Mouse (Mus musculus): ENCODE measurements around the gene Ksr1.

Gene Ksr1

GRCm38 (mm10) chr11:79145283-79146265 lies 633 bp downstream of the Ksr1 start:
- peak; percentile 61 to 71 for DNase-seq

- peak; percentile 33 to 39 for DNase-seq
Measured at GRCm38 (mm10) chr11:79144741-79145140, 1.5 kb downstream of the Ksr1 start.

- no peak for DNase-seq
Measured at GRCm38 (mm10) chr11:79144043-79144591, 2.1 kb downstream of the Ksr1 start.

- no peak for DNase-seq
Measured at GRCm38 (mm10) chr11:79143322-79143721, 2.9 kb downstream of the Ksr1 start.

- no peak for DNase-seq
Measured at GRCm38 (mm10) chr11:79142381-79142780, 3.8 kb downstream of the Ksr1 start.

GRCm38 (mm10) chr11:79141235-79142109 lies 4.7 kb downstream of the Ksr1 start:
- DNase-seq: peak in 1 of 2 experiments; percentile 34

- no peak for DNase-seq
Measured at GRCm38 (mm10) chr11:79140511-79140888, 5.7 kb downstream of the Ksr1 start.

GRCm38 (mm10) chr11:79139878-79140510 lies 6.2 kb downstream of the Ksr1 start:
- no peak for DNase-seq

GRCm38 (mm10) chr11:79138621-79139020 lies 7.6 kb downstream of the Ksr1 start:
- DNase-seq: no peak

- DNase-seq: peak; percentile 71 to 75
Measured at GRCm38 (mm10) chr11:79137245-79137644, 9.0 kb downstream of the Ksr1 start.

- DNase-seq: no peak
Measured at GRCm38 (mm10) chr11:79135685-79136360, 10.4 kb downstream of the Ksr1 start.

- no peak for DNase-seq
Measured at GRCm38 (mm10) chr11:79135105-79135503, 11.1 kb downstream of the Ksr1 start.

- no peak for DNase-seq
Measured at GRCm38 (mm10) chr11:79134416-79135104, 11.6 kb downstream of the Ksr1 start.

GRCm38 (mm10) chr11:79133961-79134360 lies 12.2 kb downstream of the Ksr1 start:
- no peak for DNase-seq

- no peak for DNase-seq
Measured at GRCm38 (mm10) chr11:79133051-79133450, 13.2 kb downstream of the Ksr1 start.

GRCm38 (mm10) chr11:79131949-79132411 lies 14.2 kb downstream of the Ksr1 start:
- peak; percentile 45 to 49 for DNase-seq

- DNase-seq: no peak
Measured at GRCm38 (mm10) chr11:79129388-79130356, 16.5 kb downstream of the Ksr1 start.

- no peak for DNase-seq
Measured at GRCm38 (mm10) chr11:79128233-79128632, 18.0 kb downstream of the Ksr1 start.

- DNase-seq: no peak
Measured at GRCm38 (mm10) chr11:79126963-79127362, 19.2 kb downstream of the Ksr1 start.

GRCm38 (mm10) chr11:79125775-79126174 lies 20.4 kb downstream of the Ksr1 start:
- no peak for DNase-seq

Measured in cerebellum, postnatal 10 days (tissue).